Mouse (Mus musculus): ENCODE measurements at regions not wholly inside any gene's neighbourhood (a gene's known extent, or its start where the extent isn't known, plus 50 kb on each side); places are given as distances from the start of the nearest gene placed in this dataset.

DNA sequence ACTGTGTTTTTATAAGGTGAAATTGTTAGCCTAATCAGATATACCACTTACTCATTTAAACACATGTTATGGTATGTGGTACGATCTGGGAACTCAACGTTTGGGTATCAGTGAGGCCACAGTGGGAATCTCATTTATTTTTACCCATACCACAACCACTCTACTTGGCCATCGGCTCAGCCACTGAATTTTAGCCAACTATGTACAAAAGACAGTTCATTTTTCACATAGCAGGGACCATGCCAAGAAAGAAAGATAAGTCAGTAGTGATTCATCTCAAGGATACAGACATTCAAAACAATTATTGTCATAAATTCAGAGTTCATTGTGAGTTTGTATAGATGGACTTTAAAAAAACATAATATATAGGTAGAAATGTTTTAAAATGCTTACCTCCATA lies 634.7 kb upstream of the Adgrl2 start:
- ATAC-seq (ENCODE audit: low read depth): no peak
- H3K36me3 ChIP-seq (ENCODE audit: control insufficient read depth, insufficient read depth, low read length): no peaks in the 10 kb centered on the region
- WGBS: 79% methylated on average over 3 of the region's 3 CpGs
- no peaks in the 10 kb centered on the region for H3K9me3 ChIP-seq (ENCODE audit: control insufficient read depth, low read length)
- H3K4me1 ChIP-seq (ENCODE audit: control insufficient read depth, insufficient read depth, low read length): no peaks in the 10 kb centered on the region
- H3K9ac ChIP-seq (replicated peaks; ENCODE audit: low read depth, low read length): no peak overlapping the region
- no peak overlapping the region for H3K4me2 ChIP-seq (ENCODE audit: low read depth, low read length)
- no peaks in the 10 kb centered on the region for H3K27me3 ChIP-seq (ENCODE audit: control insufficient read depth, insufficient read depth, low read length)
- no peak overlapping the region for H3K27ac ChIP-seq (ENCODE audit: low read depth, low read length)
- H3K4me3 ChIP-seq (ENCODE audit: low read depth, low read length): no peak overlapping the region

GRCm38 (mm10) chr3:149623851-149624532 lies 633.6 kb upstream of the Adgrl2 start:
- no peaks in the 10 kb centered on the region for H3K9me3 ChIP-seq (ENCODE audit: control insufficient read depth, low read length)

GRCm38 (mm10) chr3:149603865-149604264 lies 613.5 kb upstream of the Adgrl2 start:
- Histone ChIP-seq H3K9ac (replicated peaks; ENCODE audit: low read depth, low read length) (no peak overlapping the region), H3K27ac (ENCODE audit: low read depth, low read length) (no peak overlapping the region), H3K4me3 (ENCODE audit: low read depth, low read length) (no peak overlapping the region), H3K36me3 (ENCODE audit: control insufficient read depth, insufficient read depth, low read length) (no peaks in the 10 kb centered on the region), H3K4me1 (ENCODE audit: control insufficient read depth, insufficient read depth, low read length) (no peaks in the 10 kb centered on the region), H3K9me3 (ENCODE audit: control insufficient read depth, low read length) (no peaks in the 10 kb centered on the region), H3K27me3 (ENCODE audit: control insufficient read depth, insufficient read depth, low read length) (no peaks in the 10 kb centered on the region), H3K4me2 (ENCODE audit: low read depth, low read length) (no peak overlapping the region)
- WGBS: 70% methylated on average over 5 of the region's 5 CpGs
- no peak for ATAC-seq (ENCODE audit: low read depth)

More at GRCm38 (mm10) chr3:149623851-149624532, 633.6 kb upstream of the Adgrl2 start:
- 87% methylated on average over 4 of the region's 4 CpGs for WGBS
- no peak overlapping the region for H3K4me2 ChIP-seq (ENCODE audit: low read depth, low read length)
- H3K9ac ChIP-seq (replicated peaks; ENCODE audit: low read depth, low read length): no peak overlapping the region
- H3K27ac ChIP-seq (ENCODE audit: low read depth, low read length): no peak overlapping the region
- no peak overlapping the region for H3K4me3 ChIP-seq (ENCODE audit: low read depth, low read length)
- ATAC-seq (ENCODE audit: low read depth): no peak
- no peaks in the 10 kb centered on the region for H3K27me3 ChIP-seq (ENCODE audit: control insufficient read depth, insufficient read depth, low read length)
- no peaks in the 10 kb centered on the region for H3K4me1 ChIP-seq (ENCODE audit: control insufficient read depth, insufficient read depth, low read length)
- no peaks in the 10 kb centered on the region for H3K36me3 ChIP-seq (ENCODE audit: control insufficient read depth, insufficient read depth, low read length)

DNA sequence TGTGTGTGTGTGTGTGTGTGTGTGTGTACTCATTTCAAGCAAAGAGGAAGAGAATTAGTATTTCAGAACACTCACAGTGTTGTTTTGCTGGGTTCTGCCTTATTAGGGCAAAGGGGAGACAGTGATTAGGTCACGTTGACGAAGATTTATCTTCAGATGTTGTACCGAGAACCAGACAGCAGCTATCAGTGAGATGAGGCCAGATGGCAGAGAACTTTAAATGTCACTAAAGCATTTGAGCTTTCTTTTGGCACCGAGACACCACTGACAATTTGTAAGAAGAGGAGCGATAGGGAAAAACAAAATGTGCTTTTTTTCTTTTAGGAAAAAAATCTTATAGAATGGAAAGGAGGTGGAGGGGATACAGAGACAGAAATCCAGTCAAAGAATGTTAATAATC lies 610.9 kb upstream of the Adgrl2 start:
- no peak for ATAC-seq (ENCODE audit: low read depth)
- no peaks in the 10 kb centered on the region for H3K36me3 ChIP-seq (ENCODE audit: control insufficient read depth, insufficient read depth, low read length)
- H3K4me2 ChIP-seq (ENCODE audit: low read depth, low read length): no peak overlapping the region
- H3K27me3 ChIP-seq (ENCODE audit: control insufficient read depth, insufficient read depth, low read length): no peaks in the 10 kb centered on the region
- no peaks in the 10 kb centered on the region for H3K4me1 ChIP-seq (ENCODE audit: control insufficient read depth, insufficient read depth, low read length)
- WGBS: 66% methylated on average over 5 of the region's 5 CpGs
- no peak overlapping the region for H3K9ac ChIP-seq (replicated peaks; ENCODE audit: low read depth, low read length)
- H3K27ac ChIP-seq (ENCODE audit: low read depth, low read length): no peak overlapping the region
- no peak overlapping the region for H3K4me3 ChIP-seq (ENCODE audit: low read depth, low read length)
- no peaks in the 10 kb centered on the region for H3K9me3 ChIP-seq (ENCODE audit: control insufficient read depth, low read length)

DNA sequence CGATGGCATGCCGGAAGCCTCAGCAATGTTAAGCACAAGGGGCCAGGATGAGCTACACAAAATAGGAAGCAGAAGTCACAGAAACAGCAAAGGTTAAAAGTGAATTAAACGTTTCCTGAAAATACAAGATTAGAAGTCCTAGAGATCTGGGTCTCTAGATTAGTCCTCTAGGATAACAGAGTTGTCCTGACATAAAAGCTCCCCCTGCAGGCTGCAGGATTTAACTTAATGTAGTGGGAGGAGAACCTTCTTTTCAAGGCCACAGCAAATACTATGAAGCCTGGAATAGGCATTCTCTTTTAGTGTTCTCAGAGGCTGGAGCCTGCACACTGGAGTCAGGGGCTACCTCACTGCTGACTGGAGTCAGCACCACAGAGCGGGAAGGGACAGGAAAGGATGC lies 604.1 kb upstream of the Adgrl2 start:
- Histone ChIP-seq H3K4me3 (ENCODE audit: low read depth, low read length) (no peak overlapping the region), H3K9me3 (ENCODE audit: control insufficient read depth, low read length) (no peaks in the 10 kb centered on the region), H3K27me3 (ENCODE audit: control insufficient read depth, insufficient read depth, low read length) (no peaks in the 10 kb centered on the region), H3K4me1 (ENCODE audit: control insufficient read depth, insufficient read depth, low read length) (no peaks in the 10 kb centered on the region), H3K4me2 (ENCODE audit: low read depth, low read length) (no peak overlapping the region), H3K36me3 (ENCODE audit: control insufficient read depth, insufficient read depth, low read length) (no peaks in the 10 kb centered on the region), H3K27ac (ENCODE audit: low read depth, low read length) (no peak overlapping the region), H3K9ac (replicated peaks; ENCODE audit: low read depth, low read length) (no peak overlapping the region)
- 81% methylated on average over 4 of the region's 4 CpGs for WGBS
- no peak for ATAC-seq (ENCODE audit: low read depth)

DNA sequence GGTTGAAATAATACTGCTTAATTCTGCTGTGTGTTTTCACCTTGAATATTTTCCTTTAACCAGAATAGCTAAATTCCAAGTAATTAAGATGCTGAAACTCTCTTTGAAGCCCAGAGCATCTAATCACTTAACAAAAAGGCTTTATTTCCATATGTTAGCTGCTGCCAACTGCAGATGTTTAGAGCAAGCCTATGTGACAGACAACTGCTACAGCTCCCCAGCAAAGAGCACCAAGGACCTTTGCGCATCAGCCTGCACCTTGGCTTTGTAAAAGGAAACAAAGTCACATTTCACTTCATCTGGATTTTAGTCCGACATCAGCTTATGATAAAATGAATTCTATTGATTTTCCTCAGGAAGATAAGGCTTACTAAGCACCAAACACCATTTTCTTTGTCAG lies 595.4 kb upstream of the Adgrl2 start:
- Histone ChIP-seq H3K4me1 (ENCODE audit: control insufficient read depth, insufficient read depth, low read length) (no peaks in the 10 kb centered on the region), H3K4me3 (ENCODE audit: low read depth, low read length) (no peak overlapping the region), H3K27ac (ENCODE audit: low read depth, low read length) (no peak overlapping the region), H3K27me3 (ENCODE audit: control insufficient read depth, insufficient read depth, low read length) (no peaks in the 10 kb centered on the region), H3K4me2 (ENCODE audit: low read depth, low read length) (no peak overlapping the region), H3K9me3 (ENCODE audit: control insufficient read depth, low read length) (no peaks in the 10 kb centered on the region), H3K9ac (replicated peaks; ENCODE audit: low read depth, low read length) (no peak overlapping the region), H3K36me3 (ENCODE audit: control insufficient read depth, insufficient read depth, low read length) (no peaks in the 10 kb centered on the region)
- WGBS: 51% methylated on average over 2 of the region's 2 CpGs
- no peak for ATAC-seq (ENCODE audit: low read depth)

DNA sequence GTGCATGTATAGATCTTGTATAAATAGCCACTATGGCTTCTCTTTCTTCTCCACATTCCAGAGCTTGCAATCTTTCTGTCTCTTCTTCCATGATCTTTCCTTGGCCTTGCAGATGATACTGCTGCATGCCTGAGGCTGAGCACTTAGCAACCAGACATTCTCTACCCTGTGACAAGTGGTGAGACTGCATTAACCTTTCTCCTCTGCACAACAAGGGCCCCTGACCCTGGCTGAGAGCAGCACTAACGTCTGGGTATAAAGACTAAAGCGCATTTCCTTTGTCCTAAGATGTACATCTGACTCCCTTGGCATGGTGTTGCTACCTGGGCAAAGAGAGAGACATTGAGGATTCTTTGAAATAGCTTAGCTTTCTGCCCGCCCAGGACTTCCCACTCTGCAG lies 590.8 kb upstream of the Adgrl2 start:
- Histone ChIP-seq H3K27ac (ENCODE audit: low read depth, low read length) (no peak overlapping the region), H3K9me3 (ENCODE audit: control insufficient read depth, low read length) (no peaks in the 10 kb centered on the region), H3K9ac (replicated peaks; ENCODE audit: low read depth, low read length) (no peak overlapping the region), H3K4me2 (ENCODE audit: low read depth, low read length) (no peak overlapping the region), H3K27me3 (ENCODE audit: control insufficient read depth, insufficient read depth, low read length) (no peaks in the 10 kb centered on the region), H3K36me3 (ENCODE audit: control insufficient read depth, insufficient read depth, low read length) (no peaks in the 10 kb centered on the region), H3K4me3 (ENCODE audit: low read depth, low read length) (no peak overlapping the region), H3K4me1 (ENCODE audit: control insufficient read depth, insufficient read depth, low read length) (no peaks in the 10 kb centered on the region)
- no peak for ATAC-seq (ENCODE audit: low read depth)
- 38% methylated on average over 3 of the region's 3 CpGs for WGBS

GRCm38 (mm10) chr3:149575678-149576077 lies 585.3 kb upstream of the Adgrl2 start:
- Histone ChIP-seq H3K4me2 (ENCODE audit: low read depth, low read length) (no peak overlapping the region), H3K4me1 (ENCODE audit: control insufficient read depth, insufficient read depth, low read length) (no peaks in the 10 kb centered on the region), H3K27me3 (ENCODE audit: control insufficient read depth, insufficient read depth, low read length) (no peaks in the 10 kb centered on the region), H3K36me3 (ENCODE audit: control insufficient read depth, insufficient read depth, low read length) (no peaks in the 10 kb centered on the region), H3K9ac (replicated peaks; ENCODE audit: low read depth, low read length) (no peak overlapping the region), H3K4me3 (ENCODE audit: low read depth, low read length) (no peak overlapping the region), H3K27ac (ENCODE audit: low read depth, low read length) (no peak overlapping the region), H3K9me3 (ENCODE audit: control insufficient read depth, low read length) (no peaks in the 10 kb centered on the region)
- 52% methylated on average over 3 of the region's 3 CpGs for WGBS
- no peak for ATAC-seq (ENCODE audit: low read depth)

GRCm38 (mm10) chr3:149566853-149567252 lies 576.5 kb upstream of the Adgrl2 start:
- H3K4me1 ChIP-seq (ENCODE audit: control insufficient read depth, insufficient read depth, low read length): no peaks in the 10 kb centered on the region
- no peaks in the 10 kb centered on the region for H3K36me3 ChIP-seq (ENCODE audit: control insufficient read depth, insufficient read depth, low read length)
- H3K27ac ChIP-seq (ENCODE audit: low read depth, low read length): no peak overlapping the region
- 89% methylated on average over 6 of the region's 6 CpGs for WGBS
- H3K4me3 ChIP-seq (ENCODE audit: low read depth, low read length): no peak overlapping the region
- no peak for ATAC-seq (ENCODE audit: low read depth)
- H3K9ac ChIP-seq (replicated peaks; ENCODE audit: low read depth, low read length): no peak overlapping the region
- no peak overlapping the region for H3K4me2 ChIP-seq (ENCODE audit: low read depth, low read length)
- H3K9me3 ChIP-seq (ENCODE audit: control insufficient read depth, low read length): no peaks in the 10 kb centered on the region
- no peaks in the 10 kb centered on the region for H3K27me3 ChIP-seq (ENCODE audit: control insufficient read depth, insufficient read depth, low read length)
